Mouse (Mus musculus): ENCODE measurements around the gene Grap2. TPM values are rescaled to one million over a fixed set of nuclear protein-coding genes. Genes with fewer than 3 reads are reported as not detected.

Grap2 gene
- polyA plus RNA-seq, 1 experiment from 2014 or later, result 0.97 TPM

- DNase-seq (ENCODE audit: low spot score) (no peak), ATAC-seq (ENCODE audit: low read depth) (no peak)
- no peak overlapping the region for H3K27ac ChIP-seq (replicated peaks; ENCODE audit: low read depth, low read length)
- H3K9ac ChIP-seq (ENCODE audit: low read depth, low read length), result no peak overlapping the region
- no peaks in the 10 kb centered on the region for H3K4me1 ChIP-seq (ENCODE audit: control insufficient read depth, insufficient read depth, low read length)
- H3K9me3 ChIP-seq (ENCODE audit: control insufficient read depth, low read length), result no peaks in the 10 kb centered on the region
- no peak overlapping the region for H3K4me2 ChIP-seq (ENCODE audit: low read depth, low read length)
- H3K4me3 ChIP-seq (ENCODE audit: low read depth, low read length), result no peak overlapping the region
- no peaks in the 10 kb centered on the region for H3K27me3 ChIP-seq (replicated peaks; ENCODE audit: control insufficient read depth, insufficient read depth, low read length)
- WGBS, result 56% methylated on average over 3 of the region's 3 CpGs
- H3K36me3 ChIP-seq (ENCODE audit: control insufficient read depth, insufficient read depth, low read length), result no peaks in the 10 kb centered on the region
Measured at GRCm38 (mm10) chr15:80562446-80562845, 9.9 kb upstream of the Grap2 start.

- H3K4me2 ChIP-seq (ENCODE audit: low read depth, low read length), result no peak overlapping the region
- H3K27me3 ChIP-seq (replicated peaks; ENCODE audit: control insufficient read depth, insufficient read depth, low read length), result no peaks in the 10 kb centered on the region
- ATAC-seq (ENCODE audit: low read depth) (no peak), DNase-seq (ENCODE audit: low spot score) (no peak)
- H3K27ac ChIP-seq (replicated peaks; ENCODE audit: low read depth, low read length), result no peak overlapping the region
- 82% methylated on average over 6 of the region's 6 CpGs for WGBS
- no peak overlapping the region for H3K9ac ChIP-seq (ENCODE audit: low read depth, low read length)
- no peaks in the 10 kb centered on the region for H3K36me3 ChIP-seq (ENCODE audit: control insufficient read depth, insufficient read depth, low read length)
- H3K4me3 ChIP-seq (ENCODE audit: low read depth, low read length), result no peak overlapping the region
- no peaks in the 10 kb centered on the region for H3K9me3 ChIP-seq (ENCODE audit: control insufficient read depth, low read length)
- peaks cover 3% of the 10 kb centered on the region; the same call in 1 of the 2 replicates for H3K4me1 ChIP-seq (ENCODE audit: control insufficient read depth, insufficient read depth, low read length)
Measured at GRCm38 (mm10) chr15:80563634-80564208, 8.7 kb upstream of the Grap2 start.

GRCm38 (mm10) chr15:80565106-80565665 lies 7.2 kb upstream of the Grap2 start, which contains the start of gene Enthd1:
TSS of gene Enthd1 (minus strand) at chr15:80565156.
- no peak for ATAC-seq (ENCODE audit: low read depth)
- peaks cover 3% of the 10 kb centered on the region; the same call in 1 of the 2 replicates for H3K4me1 ChIP-seq (ENCODE audit: control insufficient read depth, insufficient read depth, low read length)
- no peaks in the 10 kb centered on the region for H3K9me3 ChIP-seq (ENCODE audit: control insufficient read depth, low read length)
- no peak within 1 kb of the TSS for H3K4me3 ChIP-seq (ENCODE audit: low read depth, low read length)
- H3K9ac ChIP-seq (ENCODE audit: low read depth, low read length), result no peak within 1 kb of the TSS
- no peak for DNase-seq (ENCODE audit: low spot score)
- no peak within 1 kb of the TSS for H3K27ac ChIP-seq (replicated peaks; ENCODE audit: low read depth, low read length)
- H3K4me2 ChIP-seq (ENCODE audit: low read depth, low read length), result no peak within 1 kb of the TSS
- no peaks in the 10 kb centered on the region for H3K36me3 ChIP-seq (ENCODE audit: control insufficient read depth, insufficient read depth, low read length)
- WGBS, result 84% methylated on average over 19 of the region's 19 CpGs
- H3K27me3 ChIP-seq (replicated peaks; ENCODE audit: control insufficient read depth, insufficient read depth, low read length), result no peaks in the 10 kb centered on the region

- Histone ChIP-seq H3K9ac (ENCODE audit: low read depth, low read length) (no peak overlapping the region), H3K4me1 (ENCODE audit: control insufficient read depth, insufficient read depth, low read length) (peaks cover 3% of the 10 kb centered on the region; the same call in 1 of the 2 replicates), H3K27ac (replicated peaks; ENCODE audit: low read depth, low read length) (no peak overlapping the region), H3K36me3 (ENCODE audit: control insufficient read depth, insufficient read depth, low read length) (no peaks in the 10 kb centered on the region), H3K9me3 (ENCODE audit: control insufficient read depth, low read length) (no peaks in the 10 kb centered on the region), H3K27me3 (replicated peaks; ENCODE audit: control insufficient read depth, insufficient read depth, low read length) (0 out of 2 replicates have a peak, but pooled peaks cover 3% of the 10 kb centered on the region), H3K4me2 (ENCODE audit: low read depth, low read length) (no peak overlapping the region), H3K4me3 (ENCODE audit: low read depth, low read length) (no peak overlapping the region)
- DNase-seq (ENCODE audit: low spot score), result no peak
- no peak for ATAC-seq (ENCODE audit: low read depth)
- 88% methylated on average over 6 of the region's 6 CpGs for WGBS
Measured at GRCm38 (mm10) chr15:80566696-80567095, 5.7 kb upstream of the Grap2 start.

DNA sequence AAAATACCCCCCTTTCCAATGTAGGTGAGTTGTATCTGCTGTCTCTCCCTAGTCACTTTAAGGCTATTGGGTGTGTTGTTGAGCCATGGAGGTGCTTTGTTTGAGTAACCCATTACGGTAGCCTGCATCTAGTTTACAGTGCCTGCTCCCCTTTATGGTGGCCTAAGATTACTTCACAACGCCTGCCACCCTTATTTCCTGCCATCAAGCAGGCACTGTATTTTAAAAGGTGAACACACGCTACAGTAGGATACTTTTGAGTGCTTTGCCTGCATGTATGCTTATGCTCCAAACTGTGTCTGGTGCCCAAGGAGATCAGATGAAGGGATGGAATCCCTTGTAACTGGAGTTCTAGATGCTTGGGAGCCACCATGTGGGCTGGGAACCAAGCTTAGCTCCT lies 5.3 kb upstream of the Grap2 start:
- ATAC-seq (ENCODE audit: low read depth), result no peak
- Histone ChIP-seq H3K27ac (replicated peaks; ENCODE audit: low read depth, low read length) (no peak overlapping the region), H3K9me3 (ENCODE audit: control insufficient read depth, low read length) (no peaks in the 10 kb centered on the region), H3K4me1 (ENCODE audit: control insufficient read depth, insufficient read depth, low read length) (peaks cover 3% of the 10 kb centered on the region; the same call in 1 of the 2 replicates), H3K4me2 (ENCODE audit: low read depth, low read length) (no peak overlapping the region), H3K27me3 (replicated peaks; ENCODE audit: control insufficient read depth, insufficient read depth, low read length) (0 out of 2 replicates have a peak, but pooled peaks cover 5% of the 10 kb centered on the region), H3K36me3 (ENCODE audit: control insufficient read depth, insufficient read depth, low read length) (no peaks in the 10 kb centered on the region), H3K9ac (ENCODE audit: low read depth, low read length) (no peak overlapping the region), H3K4me3 (ENCODE audit: low read depth, low read length) (no peak overlapping the region)
- 91% methylated on average over 3 of the region's 3 CpGs for WGBS
- no peak for DNase-seq (ENCODE audit: low spot score)

DNA sequence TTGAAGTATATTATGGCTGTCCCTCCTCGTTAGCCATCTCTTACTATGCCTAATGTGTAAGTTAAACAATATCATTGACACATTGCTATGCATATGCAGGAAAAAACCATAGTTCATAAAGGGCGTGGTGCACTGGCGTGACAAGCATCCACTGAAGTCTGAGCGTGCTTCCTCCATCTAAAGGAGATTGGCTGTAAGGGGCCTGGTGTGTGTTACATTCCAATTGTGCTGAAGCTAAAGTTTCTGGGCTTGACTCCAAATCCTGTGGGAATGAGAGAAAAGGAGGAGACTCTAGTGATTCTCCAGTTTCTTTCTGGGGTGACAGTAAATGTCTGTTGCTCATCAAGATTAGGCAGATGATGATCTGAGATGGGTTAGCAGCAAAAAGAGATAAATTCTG lies 4.7 kb upstream of the Grap2 start:
- peaks cover 3% of the 10 kb centered on the region for H3K4me1 ChIP-seq (ENCODE audit: control insufficient read depth, insufficient read depth, low read length)
- ATAC-seq (ENCODE audit: low read depth) (no peak), DNase-seq (ENCODE audit: low spot score) (peak; percentile 68)
- no peak overlapping the region for H3K4me2 ChIP-seq (ENCODE audit: low read depth, low read length)
- no peak overlapping the region for H3K4me3 ChIP-seq (ENCODE audit: low read depth, low read length)
- H3K9me3 ChIP-seq (ENCODE audit: control insufficient read depth, low read length), result no peaks in the 10 kb centered on the region
- 0 out of 2 replicates have a peak, but pooled peaks cover 5% of the 10 kb centered on the region for H3K27me3 ChIP-seq (replicated peaks; ENCODE audit: control insufficient read depth, insufficient read depth, low read length)
- H3K27ac ChIP-seq (replicated peaks; ENCODE audit: low read depth, low read length), result no peak overlapping the region
- WGBS, result 48% methylated on average over 4 of the region's 4 CpGs
- H3K9ac ChIP-seq (ENCODE audit: low read depth, low read length), result no peak overlapping the region
- H3K36me3 ChIP-seq (ENCODE audit: control insufficient read depth, insufficient read depth, low read length), result no peaks in the 10 kb centered on the region

DNA sequence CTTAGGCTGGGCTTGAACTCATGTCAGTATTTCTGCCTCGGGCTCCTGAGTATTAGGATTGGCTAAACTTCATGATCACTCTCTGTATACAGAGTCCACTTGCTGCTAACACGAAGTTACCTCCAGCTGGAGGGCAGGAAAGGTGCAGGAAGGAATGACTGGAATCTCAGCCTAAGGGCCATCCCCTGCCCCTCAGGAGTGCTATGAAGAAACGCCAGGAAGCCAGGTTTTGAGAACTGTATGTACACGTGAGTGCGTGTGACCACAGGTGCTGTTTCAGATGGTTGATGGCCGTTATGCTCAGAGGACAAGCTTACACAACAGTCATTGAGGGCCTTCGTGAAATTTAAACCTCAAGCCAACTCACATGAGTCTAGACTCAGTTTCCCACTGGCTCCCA lies 3.2 kb upstream of the Grap2 start:
- WGBS, result 66% methylated on average over 7 of the region's 7 CpGs
- no peaks in the 10 kb centered on the region for H3K36me3 ChIP-seq (ENCODE audit: control insufficient read depth, insufficient read depth, low read length)
- H3K27ac ChIP-seq (replicated peaks; ENCODE audit: low read depth, low read length), result no peak overlapping the region
- no peak overlapping the region for H3K4me3 ChIP-seq (ENCODE audit: low read depth, low read length)
- no peak overlapping the region for H3K4me2 ChIP-seq (ENCODE audit: low read depth, low read length)
- DNase-seq (ENCODE audit: low spot score) (no peak), ATAC-seq (ENCODE audit: low read depth) (no peak)
- peaks cover 3% of the 10 kb centered on the region for H3K4me1 ChIP-seq (ENCODE audit: control insufficient read depth, insufficient read depth, low read length)
- H3K9ac ChIP-seq (ENCODE audit: low read depth, low read length), result no peak overlapping the region
- 0 out of 2 replicates have a peak, but pooled peaks cover 5% of the 10 kb centered on the region for H3K27me3 ChIP-seq (replicated peaks; ENCODE audit: control insufficient read depth, insufficient read depth, low read length)
- H3K9me3 ChIP-seq (ENCODE audit: control insufficient read depth, low read length), result no peaks in the 10 kb centered on the region

DNA sequence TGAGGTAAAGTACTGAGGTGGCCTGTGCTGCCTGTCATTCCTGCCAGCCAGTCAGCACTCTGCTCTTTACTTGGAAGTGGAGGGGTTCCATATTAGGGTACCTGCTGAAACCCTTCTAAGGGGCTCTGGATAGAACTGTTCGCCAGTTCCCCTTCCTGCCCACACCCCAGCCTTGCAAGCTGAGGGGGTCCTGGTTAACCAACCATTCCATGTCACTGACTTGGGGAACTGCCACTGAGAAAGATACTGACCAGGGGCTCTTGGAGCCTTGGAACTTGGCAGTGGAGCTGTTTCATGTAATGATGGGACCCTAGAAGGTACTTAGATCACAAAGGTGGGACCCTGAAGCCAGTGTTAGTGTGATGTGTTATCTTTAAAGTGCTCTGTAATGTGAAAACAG lies 2.2 kb upstream of the Grap2 start:
- DNase-seq (ENCODE audit: low spot score), result no peak
- 0 out of 2 replicates have a peak, but pooled peaks cover 5% of the 10 kb centered on the region for H3K27me3 ChIP-seq (replicated peaks; ENCODE audit: control insufficient read depth, insufficient read depth, low read length)
- 86% methylated on average over 1 of the region's 1 CpGs for WGBS

DNA sequence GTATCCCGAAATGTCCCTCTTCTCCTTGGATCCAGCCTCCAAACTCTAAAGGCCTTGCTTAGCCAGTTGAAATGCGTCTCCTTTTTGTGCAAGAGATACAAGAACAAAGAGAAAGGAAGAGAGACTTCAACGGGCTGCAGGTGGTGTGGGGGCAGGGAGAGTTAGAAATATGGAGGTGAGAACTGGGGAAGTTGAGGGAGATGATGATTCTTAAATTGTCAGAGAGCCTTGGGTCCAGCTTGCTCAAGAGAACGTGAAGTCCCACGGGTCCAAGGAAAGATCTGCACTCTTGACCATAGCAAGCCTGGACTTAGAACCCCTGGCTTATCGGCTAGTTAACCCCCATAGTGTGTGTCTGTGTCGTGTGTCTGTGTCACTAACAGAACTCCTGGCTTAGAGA lies 783 bp upstream of the Grap2 start:
- H3K27me3 ChIP-seq (replicated peaks; ENCODE audit: control insufficient read depth, insufficient read depth, low read length), result 0 out of 2 replicates have a peak, but pooled peaks cover 8% of the 10 kb centered on the region
- H3K27ac ChIP-seq (replicated peaks; ENCODE audit: low read depth, low read length), result no peak overlapping the region
- 66% methylated on average over 7 of the region's 7 CpGs for WGBS
- no peaks in the 10 kb centered on the region for H3K36me3 ChIP-seq (ENCODE audit: control insufficient read depth, insufficient read depth, low read length)
- no peak overlapping the region for H3K4me3 ChIP-seq (ENCODE audit: low read depth, low read length)
- no peak overlapping the region for H3K4me2 ChIP-seq (ENCODE audit: low read depth, low read length)
- H3K9me3 ChIP-seq (ENCODE audit: control insufficient read depth, low read length), result no peaks in the 10 kb centered on the region
- peaks cover 3% of the 10 kb centered on the region for H3K4me1 ChIP-seq (ENCODE audit: control insufficient read depth, insufficient read depth, low read length)
- no peak overlapping the region for H3K9ac ChIP-seq (ENCODE audit: low read depth, low read length)
- ATAC-seq (ENCODE audit: low read depth) (no peak), DNase-seq (ENCODE audit: low spot score) (no peak)

More for the DNA sequence above, 2.2 kb upstream of the Grap2 start:
- Histone ChIP-seq H3K36me3 (ENCODE audit: control insufficient read depth, insufficient read depth, low read length) (no peaks in the 10 kb centered on the region), H3K4me2 (ENCODE audit: low read depth, low read length) (no peak overlapping the region), H3K27ac (replicated peaks; ENCODE audit: low read depth, low read length) (no peak overlapping the region), H3K4me3 (ENCODE audit: low read depth, low read length) (no peak overlapping the region), H3K4me1 (ENCODE audit: control insufficient read depth, insufficient read depth, low read length) (peaks cover 3% of the 10 kb centered on the region), H3K9me3 (ENCODE audit: control insufficient read depth, low read length) (no peaks in the 10 kb centered on the region), H3K9ac (ENCODE audit: low read depth, low read length) (no peak overlapping the region)
- ATAC-seq (ENCODE audit: low read depth), result no peak
